Mouse (Mus musculus): ENCODE data around the gene Ice1.

Ice1 gene

DNA sequence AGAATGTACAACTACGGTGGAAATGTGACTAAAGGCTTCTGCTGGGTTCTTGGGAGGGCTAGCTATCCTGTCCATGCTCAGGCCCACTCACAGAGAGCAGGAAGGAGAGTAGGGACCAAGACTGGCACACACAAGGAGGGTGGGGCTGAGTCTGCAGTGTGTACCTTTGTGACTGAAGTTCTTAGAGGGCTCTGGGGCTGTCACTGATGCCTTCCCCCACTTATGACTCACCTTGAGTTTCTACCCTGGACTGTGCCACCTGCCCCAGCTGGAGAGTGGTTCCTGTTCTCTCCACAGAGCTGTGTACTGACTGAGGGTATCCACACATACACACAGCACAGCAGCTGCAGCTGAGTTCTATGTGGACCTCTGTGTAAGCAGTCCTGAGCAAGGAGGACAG is 63.2 kb downstream of the Ice1 start:
- DNase-seq (ENCODE audit: low read depth, low spot score), result no peak

DNA sequence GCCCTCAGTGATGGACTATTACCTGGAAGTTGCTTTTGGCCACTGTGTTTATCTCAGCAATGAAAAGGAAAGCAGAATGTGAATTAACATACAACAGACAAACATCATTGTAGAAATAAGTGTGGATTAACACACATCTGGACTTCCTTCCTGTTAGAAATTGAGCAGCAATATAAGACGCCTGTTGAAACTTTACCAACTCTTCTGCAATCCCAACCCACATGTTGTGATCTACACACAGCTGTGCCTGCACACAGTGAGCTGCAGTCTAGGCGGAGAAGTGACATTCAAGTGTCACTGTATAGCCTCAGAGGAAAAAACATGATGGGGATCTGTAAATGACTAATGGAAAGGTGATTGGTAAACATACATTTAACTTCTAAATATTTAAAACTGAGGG is 69.5 kb downstream of the Ice1 start:
- DNase-seq (ENCODE audit: low read depth, low spot score), result no peak

DNA sequence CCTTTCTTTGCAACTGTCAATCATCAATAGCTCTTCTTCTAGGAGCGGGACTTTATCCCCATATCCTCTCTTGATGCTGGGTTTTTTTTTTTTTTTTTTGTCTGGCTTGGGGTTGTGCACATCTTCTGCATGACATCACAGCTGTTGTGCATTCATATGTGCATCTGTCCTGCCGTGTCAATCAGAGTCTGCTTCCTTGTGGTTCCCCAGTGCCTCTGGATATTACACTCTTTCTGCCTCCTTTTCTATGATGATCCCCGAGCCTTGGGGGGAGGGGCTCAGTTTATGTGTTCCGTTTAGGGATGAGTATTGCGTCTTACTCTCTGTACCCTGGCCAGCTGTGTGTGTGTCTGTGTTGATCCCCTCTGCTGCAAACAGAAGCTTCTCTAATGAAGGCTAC is 84.0 kb downstream of the Ice1 start:
- no peak for DNase-seq (ENCODE audit: low read depth, low spot score)

DNA sequence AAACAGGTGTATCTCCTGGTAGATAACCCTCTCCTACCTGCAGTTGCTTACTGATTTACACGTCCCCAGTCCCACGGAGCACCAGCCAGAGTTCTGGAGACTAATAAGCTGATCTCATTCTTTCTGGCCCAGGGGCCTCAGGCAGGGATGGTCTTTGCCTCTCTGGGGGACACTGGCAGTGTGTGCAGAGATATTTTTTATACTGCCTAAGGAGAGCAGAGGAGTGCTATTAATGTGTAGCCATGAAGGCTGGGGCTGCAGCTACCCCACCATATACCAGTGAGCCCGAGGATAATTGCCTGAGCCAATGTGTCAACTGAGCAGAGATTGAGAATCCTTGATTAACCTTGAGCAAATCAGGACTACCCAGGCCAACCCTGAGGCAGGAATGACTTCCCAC is 90.0 kb downstream of the Ice1 start:
- no peak for DNase-seq (ENCODE audit: low read depth, low spot score)

DNA sequence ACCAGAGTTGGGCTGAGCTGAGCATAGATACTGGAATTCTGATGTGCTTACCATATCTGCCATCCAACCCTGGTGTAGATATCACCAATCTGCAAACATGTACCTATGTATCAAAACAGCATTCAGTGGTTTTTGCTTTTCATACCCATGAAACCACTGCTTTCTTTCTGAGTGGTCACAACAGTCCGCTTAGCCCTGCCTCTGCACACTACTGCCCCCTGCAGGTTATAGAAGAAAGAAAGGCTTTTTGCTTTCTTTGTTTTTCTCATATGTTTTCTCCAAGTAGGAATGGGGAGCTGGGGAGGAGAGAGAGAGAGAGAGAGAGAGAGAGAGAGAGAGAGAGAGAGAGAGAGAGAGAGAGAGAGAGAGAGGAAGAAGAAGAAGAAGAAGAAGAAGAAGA is 92.2 kb downstream of the Ice1 start:
- DNase-seq (ENCODE audit: low read depth, low spot score), result peak; percentile 36

DNA sequence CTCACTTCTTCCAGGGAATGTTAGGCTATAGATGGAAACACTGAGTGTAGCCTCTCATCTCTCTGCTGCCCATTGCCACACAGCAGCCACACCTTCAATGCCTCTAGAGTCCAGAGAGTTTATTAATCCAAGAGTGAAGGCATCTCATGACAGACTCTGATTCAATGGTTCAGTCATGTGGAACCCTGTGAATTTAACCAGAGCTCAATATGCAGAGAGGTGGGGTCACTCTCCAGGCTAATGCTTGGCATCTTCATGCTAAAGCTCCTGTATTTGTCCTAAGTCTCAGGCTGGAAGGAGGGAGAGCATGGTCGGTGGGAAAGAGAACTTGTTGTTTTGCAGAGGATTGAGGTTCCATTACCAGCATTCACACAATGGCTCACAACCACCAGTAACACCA is 97.6 kb downstream of the Ice1 start:
- DNase-seq (ENCODE audit: low read depth, low spot score), result no peak

DNA sequence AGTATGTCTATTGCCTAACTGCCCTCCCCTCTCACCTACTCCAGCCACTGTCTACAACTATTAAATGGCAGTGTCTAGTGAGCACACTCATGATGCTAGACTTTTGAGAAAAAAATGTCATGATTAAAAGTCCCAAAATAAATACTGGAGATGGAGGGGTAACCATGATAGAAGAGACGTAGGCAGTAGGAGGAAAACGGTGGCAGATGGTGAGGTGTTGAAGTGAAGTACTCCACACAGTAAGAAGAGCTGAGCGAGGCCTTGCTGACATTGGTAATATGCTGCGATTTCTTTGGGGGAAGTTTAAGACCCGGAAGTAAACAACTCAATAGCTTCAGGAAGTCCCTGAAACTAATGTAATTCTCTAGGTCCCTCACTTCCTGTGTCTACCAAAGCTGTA is 104.0 kb downstream of the Ice1 start:
- DNase-seq (ENCODE audit: low read depth, low spot score), result no peak

DNA sequence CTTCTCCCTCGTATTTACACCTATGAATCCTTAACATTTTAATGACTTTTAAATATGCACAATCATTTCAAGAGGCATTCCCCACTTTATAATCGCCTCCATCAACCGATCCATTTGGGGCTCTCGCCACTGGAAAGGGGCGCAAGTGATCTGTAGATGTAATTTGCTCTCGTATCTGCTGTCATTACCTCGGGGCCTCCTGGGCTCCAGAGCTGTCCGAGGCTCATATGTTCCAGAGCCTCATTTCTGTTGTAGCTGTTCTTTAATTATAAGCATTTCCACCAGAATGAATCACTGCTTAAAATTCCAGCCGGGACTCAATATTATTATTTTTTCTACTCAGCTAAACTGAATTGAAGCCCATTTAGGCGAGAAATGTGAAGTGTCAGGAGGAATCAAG is 104.7 kb downstream of the Ice1 start:
- DNase-seq (ENCODE audit: low read depth, low spot score), result no peak

DNA sequence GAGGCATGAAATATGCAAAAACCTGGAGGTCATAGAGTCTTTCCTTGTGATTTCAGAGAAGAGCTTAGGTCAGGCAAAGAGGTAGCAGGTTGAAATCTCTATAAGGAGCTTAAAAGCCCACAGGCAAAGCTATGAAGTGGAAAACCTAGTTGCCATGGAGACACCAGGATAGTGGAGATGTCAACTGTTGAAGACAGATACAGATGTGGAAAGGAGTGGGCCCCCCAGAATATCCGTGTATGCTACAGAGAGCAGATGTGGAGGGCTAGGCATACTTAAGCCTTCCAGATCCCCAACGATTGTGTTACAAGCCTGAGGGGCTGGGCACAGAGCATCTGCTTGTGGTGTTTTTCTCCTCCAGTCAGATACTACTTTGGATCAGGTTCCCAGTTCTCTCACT is 119.8 kb downstream of the Ice1 start:
- DNase-seq (ENCODE audit: low read depth, low spot score), result no peak

DNA sequence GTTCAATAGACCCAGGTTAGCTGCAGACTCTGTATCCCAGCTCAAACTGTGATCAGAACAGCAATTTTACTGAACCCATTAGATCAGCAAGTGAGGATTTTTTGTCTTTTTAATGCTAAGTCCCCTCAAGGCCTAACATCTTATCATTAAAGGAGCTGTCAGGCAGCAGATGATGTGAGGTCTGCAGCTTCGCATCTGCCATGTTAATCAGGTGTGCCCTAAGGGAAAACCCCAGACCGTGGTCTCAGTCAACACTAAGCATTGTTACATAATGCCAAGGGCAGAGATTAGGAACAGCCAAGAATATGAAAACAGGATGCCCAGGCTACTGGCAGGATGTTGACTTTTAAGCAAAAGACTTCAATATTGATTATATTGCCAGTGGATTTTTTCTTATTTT is 122.4 kb downstream of the Ice1 start:
- no peak for DNase-seq (ENCODE audit: low read depth, low spot score)

DNA sequence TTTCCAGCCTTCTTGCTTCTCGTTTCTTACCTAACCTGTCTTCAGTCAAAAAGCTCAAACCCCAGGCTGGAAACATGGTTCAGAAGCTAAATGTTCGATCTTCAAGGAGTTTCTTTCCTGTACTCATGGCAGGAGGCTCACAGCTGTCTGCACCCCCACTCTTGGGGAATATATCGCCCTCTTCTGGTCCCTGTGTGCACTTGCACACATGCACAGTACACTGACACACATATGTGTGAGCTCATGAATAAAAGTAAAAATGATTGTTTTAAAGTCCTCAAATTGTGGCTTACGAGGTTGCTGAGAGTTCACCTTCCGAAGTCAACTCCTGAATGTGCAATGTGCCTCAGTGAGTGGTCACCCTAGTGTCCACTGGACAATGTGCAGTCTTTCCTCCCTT is 127.2 kb downstream of the Ice1 start:
- no peak for DNase-seq (ENCODE audit: low read depth, low spot score)

DNA sequence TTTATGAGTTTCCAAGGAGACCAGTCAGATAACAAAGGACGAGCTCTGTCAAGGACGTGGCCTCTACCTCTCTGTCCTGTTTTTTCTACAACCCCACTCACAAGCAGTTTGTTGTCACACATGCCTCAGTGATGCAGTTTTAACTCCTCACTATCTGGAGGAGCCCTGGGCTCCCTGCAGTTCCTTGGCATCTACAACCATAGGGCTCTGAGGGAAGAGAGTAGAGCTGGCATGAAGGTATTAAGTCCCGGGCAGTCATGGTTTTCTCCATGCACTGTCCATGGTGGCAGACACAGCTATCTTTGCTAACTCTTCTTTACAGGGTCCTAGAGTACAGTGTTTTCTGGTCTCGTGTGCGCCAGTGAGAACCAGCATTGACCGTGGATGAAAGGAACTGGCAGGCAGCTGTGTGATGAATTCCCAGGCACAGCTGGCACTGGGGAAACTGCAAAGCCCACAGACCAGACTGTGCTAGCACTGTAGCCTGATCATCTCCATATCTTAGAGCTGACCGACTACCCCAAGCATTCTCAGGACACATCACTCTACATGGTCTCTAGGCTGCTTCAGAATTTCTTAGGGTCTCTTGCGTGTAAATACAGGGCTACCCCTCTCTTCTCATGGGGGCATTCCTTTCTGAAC is 127.9 kb downstream of the Ice1 start:
- DNase-seq (ENCODE audit: low read depth, low spot score), result no peak

DNA sequence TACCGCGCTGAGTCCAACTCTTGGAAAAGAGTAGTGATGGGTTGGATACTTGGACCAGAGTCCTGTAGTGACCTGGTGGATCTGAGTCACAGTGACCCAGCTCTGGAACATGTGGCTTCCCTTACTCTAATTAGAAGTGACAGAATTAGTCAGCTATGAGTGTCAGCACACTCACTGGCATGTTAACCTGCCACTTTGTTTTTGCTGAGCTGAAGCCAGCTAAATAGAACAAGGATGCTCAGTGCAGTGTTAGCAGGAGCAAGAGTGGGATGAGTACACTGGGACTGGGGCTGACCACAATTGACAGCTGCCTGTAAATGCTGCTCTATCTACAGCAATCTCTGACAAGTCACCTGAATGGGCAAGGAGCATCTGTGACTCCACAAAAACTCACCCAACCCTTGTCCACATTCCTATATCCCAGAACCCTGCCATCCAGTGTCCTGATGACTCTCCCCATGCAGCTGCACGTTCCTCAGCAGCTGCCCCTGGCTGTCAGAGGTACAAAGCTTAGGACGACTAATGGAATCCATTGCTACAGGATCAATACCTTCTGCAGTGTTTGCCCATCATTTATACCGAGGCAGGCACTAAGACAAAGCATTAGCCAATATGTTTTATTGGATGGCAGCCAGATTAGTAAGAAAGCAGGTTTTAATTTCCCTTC is 128.6 kb downstream of the Ice1 start:
- no peak for DNase-seq (ENCODE audit: low read depth, low spot score)
